Mouse (Mus musculus) ES-Bruce4 (cell line): Measurements from ENCODE around the gene Creb1. TPM values are rescaled to one million over a fixed set of nuclear protein-coding genes. Genes with fewer than 3 reads are reported as not detected.
A peak's percentile ranks its signal among the peaks of the same experiment; 100 is the strongest.

Experiments
- H3K27ac ChIP-seq: 2 replicates; pipeline ENCODE4 v1.5.1; 2012; ENCODE audit warnings: low read length, inconsistent platforms; ENCODE audit not compliant: insufficient read depth
- H3K27me3 ChIP-seq: 2 replicates; pipeline ENCODE4 v1.6.1; 2012; ENCODE audit warnings: mild to moderate bottlenecking, low read length, inconsistent platforms; ENCODE audit not compliant: control insufficient read depth, poor library complexity, insufficient read depth, severe bottlenecking
- H3K36me3 ChIP-seq: 2 replicates; pipeline ENCODE4 v1.6.1; 2012; ENCODE audit warnings: inconsistent platforms, mild to moderate bottlenecking, low read length, moderate library complexity; ENCODE audit not compliant: control insufficient read depth, poor library complexity, insufficient read depth, severe bottlenecking
- H3K4me1 ChIP-seq: one replicate; pipeline ENCODE4 v1.8.1; 2011; ENCODE audit warnings: low read length; ENCODE audit not compliant: control insufficient read depth, insufficient read depth
- H3K4me3 ChIP-seq: 2 replicates; pipeline ENCODE4 v1.5.1; 2011; ENCODE audit warnings: low read depth, mild to moderate bottlenecking, low read length
- H3K9ac ChIP-seq: 2 replicates; pipeline ENCODE4 v1.6.1; 2012; ENCODE audit warnings: low read depth, mild to moderate bottlenecking, inconsistent platforms; ENCODE audit not compliant: poor library complexity, severe bottlenecking
- H3K9me3 ChIP-seq: replicated peaks from 2 replicates; pipeline ENCODE4 v1.6.1; 2012; ENCODE audit warnings: mild to moderate bottlenecking, low read length, inconsistent platforms; ENCODE audit not compliant: control insufficient read depth, poor library complexity, insufficient read depth, severe bottlenecking
- CTCF ChIP-seq: IDR thresholded peaks from one replicate; pipeline ENCODE4 v1.8.1; 2011; ENCODE audit warnings: low read depth, low read length
- EP300 ChIP-seq: IDR thresholded peaks from 2 replicates; pipeline ENCODE4 v1.6.1; 2011; ENCODE audit warnings: low read depth, low read length; ENCODE audit not compliant: insufficient read depth
- POLR2A ChIP-seq: IDR thresholded peaks from one replicate; pipeline ENCODE4 v1.8.1; 2011; ENCODE audit warnings: low read length; ENCODE audit not compliant: insufficient read depth
- polyA plus RNA-seq: library from polyadenylated mRNA; stranded (reverse); fragments of >200 nt; gene quantifications from 2 replicates; pipeline ENCODE4 v1.2.4, GENCODE M21; 2011; ENCODE audit warnings: low read depth; ENCODE audit not compliant: missing spikeins, insufficient read depth, insufficient read length

Creb1 gene
- polyA plus RNA-seq, 1 experiment, result 62.5 TPM

GRCm38 (mm10) chr1:64531548-64531947 is 897 bp upstream of the Creb1 start:
- peaks cover 2% of the 10 kb centered on the region for H3K4me1 ChIP-seq
- no peak for TF ChIP-seq CTCF
- TF ChIP-seq EP300, result no peak
- TF ChIP-seq POLR2A, result no peak
- H3K9me3 ChIP-seq, result no peaks in the 10 kb centered on the region; the same call in 1 of the 2 replicates
- H3K4me3 ChIP-seq, result peak overlapping the region; percentile 70
- no peaks in the 10 kb centered on the region for H3K27me3 ChIP-seq
- H3K27ac ChIP-seq, result no peak overlapping the region
- peak overlapping the region; percentile 97 for H3K9ac ChIP-seq
- H3K36me3 ChIP-seq, result no peaks in the 10 kb centered on the region

- H3K36me3 ChIP-seq, result no peaks in the 10 kb centered on the region
- H3K4me1 ChIP-seq, result peaks cover 2% of the 10 kb centered on the region
- H3K9ac ChIP-seq, result peak overlapping the region; percentile 97
- peak overlapping the region; percentile 70 for H3K4me3 ChIP-seq
- H3K27me3 ChIP-seq, result no peaks in the 10 kb centered on the region
- TF ChIP-seq POLR2A, result no peak
- TF ChIP-seq EP300, result no peak
- TF ChIP-seq CTCF, result no peak
- peak overlapping the region; percentile 29; the same call in 1 of the 2 replicates for H3K27ac ChIP-seq
- H3K9me3 ChIP-seq, result no peaks in the 10 kb centered on the region; the same call in 1 of the 2 replicates
Measured at GRCm38 (mm10) chr1:64532067-64532523, 350 bp upstream of the Creb1 start.

DNA sequence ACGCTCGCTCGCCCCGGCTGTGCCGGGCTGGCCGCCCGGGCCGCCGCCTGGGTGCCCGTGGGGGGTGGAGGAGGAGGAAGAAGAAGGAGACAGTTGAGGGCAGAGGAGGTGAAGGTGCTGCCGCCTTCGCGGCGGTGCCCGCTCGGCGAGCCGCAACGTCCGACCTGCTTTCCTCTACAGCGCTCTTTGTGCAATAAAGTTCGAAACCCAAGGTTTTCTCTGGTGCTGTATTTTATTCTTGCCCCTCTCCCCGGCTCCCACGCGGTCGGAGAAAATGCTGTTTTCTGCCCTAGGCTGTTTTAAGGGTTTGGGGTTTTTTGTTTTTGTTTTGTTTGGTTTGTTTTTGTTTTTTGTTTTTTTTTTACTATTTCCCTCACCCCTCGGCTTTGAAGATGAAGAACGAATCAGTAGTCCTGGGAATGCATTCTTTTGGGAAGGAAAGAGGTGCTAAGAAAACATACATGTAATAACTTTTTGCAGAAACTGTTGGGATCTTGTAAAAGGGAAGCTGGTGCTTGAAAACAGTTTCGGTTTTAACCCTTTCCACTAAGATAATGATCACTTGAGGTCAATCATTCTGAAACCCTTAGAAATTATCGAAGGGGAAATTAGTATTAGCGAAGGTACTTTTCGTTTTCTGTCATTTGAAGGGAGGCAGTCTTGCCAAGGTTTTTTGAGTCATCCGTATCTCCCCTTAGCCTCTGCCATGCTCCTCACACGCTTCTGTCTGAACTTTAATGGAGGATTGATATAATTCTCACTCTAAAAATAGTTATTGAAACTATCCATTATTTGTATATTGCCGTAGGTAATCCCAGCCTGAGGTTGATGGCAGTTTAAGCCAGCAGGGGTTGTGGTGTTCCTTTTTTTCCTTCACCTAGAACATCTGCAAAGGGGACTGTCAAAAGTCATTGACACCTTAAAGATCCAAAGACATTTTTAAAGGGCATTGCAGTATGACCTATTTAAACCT is 1.3 kb downstream of the Creb1 start:
- Histone ChIP-seq H3K9ac (peak overlapping the region; percentile 97), H3K36me3 (no peaks in the 10 kb centered on the region), H3K4me1 (peaks cover 2% of the 10 kb centered on the region), H3K27ac (no peak overlapping the region), H3K4me3 (peak overlapping the region; percentile 72), H3K27me3 (no peaks in the 10 kb centered on the region), H3K9me3 (no peaks in the 10 kb centered on the region)
- TF ChIP-seq EP300, result no peak
- no peak for TF ChIP-seq CTCF
- no peak for TF ChIP-seq POLR2A

GRCm38 (mm10) chr1:64538837-64539367 is 6.5 kb downstream of the Creb1 start:
- Histone ChIP-seq H3K9ac (no peak overlapping the region), H3K9me3 (no peaks in the 10 kb centered on the region), H3K4me1 (no peaks in the 10 kb centered on the region), H3K4me3 (no peak overlapping the region), H3K36me3 (no peaks in the 10 kb centered on the region), H3K27me3 (no peaks in the 10 kb centered on the region), H3K27ac (no peak overlapping the region)
- no peak for TF ChIP-seq EP300

DNA sequence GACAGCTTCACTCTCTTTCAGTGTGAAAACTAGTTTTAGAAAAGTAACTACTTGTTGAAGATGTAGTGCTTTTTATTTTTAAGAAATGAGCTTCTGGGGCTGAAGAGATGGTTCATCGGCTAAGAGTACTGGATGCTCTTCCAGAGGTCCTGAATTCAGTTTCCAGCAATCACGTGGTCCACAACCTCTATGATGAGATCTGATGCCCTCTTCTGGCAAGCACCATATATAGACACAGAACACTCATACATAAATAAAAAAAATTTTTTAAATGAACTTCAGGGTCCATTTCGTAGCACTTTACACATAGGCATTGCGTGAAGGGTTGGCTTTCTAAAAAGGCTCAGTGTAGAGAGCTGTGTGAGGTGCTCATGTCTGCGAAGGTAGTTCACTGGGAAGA is 11.3 kb downstream of the Creb1 start:
- no peaks in the 10 kb centered on the region for H3K36me3 ChIP-seq
- TF ChIP-seq CTCF (no peak), POLR2A (no peak)
- no peaks in the 10 kb centered on the region for H3K9me3 ChIP-seq
- H3K4me3 ChIP-seq, result no peak overlapping the region
- H3K27ac ChIP-seq, result no peak overlapping the region
- no peaks in the 10 kb centered on the region for H3K4me1 ChIP-seq
- no peak overlapping the region for H3K9ac ChIP-seq
- H3K27me3 ChIP-seq, result no peaks in the 10 kb centered on the region

DNA sequence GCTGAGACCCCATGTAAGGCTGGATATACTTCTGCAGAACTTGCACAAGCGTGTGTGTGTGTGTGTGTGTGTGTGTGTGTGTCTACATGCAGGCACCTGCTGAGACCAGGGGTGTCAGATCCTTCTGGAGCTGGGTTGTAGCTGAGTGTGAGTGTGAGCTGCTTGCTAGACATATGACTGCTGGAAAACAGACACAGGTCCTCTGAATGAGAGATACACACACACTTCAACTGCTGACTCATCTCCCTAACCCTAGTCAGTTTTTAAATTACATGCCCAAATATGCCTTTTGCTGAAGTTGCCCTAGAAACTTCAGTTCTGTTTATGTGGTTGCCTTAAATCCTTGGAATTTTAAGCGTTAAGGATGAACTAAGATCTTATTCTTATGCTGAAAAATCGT is 13.6 kb downstream of the Creb1 start:
- H3K27ac ChIP-seq, result no peak overlapping the region
- no peaks in the 10 kb centered on the region for H3K36me3 ChIP-seq
- no peak overlapping the region for H3K9ac ChIP-seq
- no peak overlapping the region for H3K4me3 ChIP-seq
- H3K27me3 ChIP-seq, result no peaks in the 10 kb centered on the region
- TF ChIP-seq POLR2A (no peak), EP300 (no peak), CTCF (no peak)
- H3K4me1 ChIP-seq, result no peaks in the 10 kb centered on the region
- no peaks in the 10 kb centered on the region for H3K9me3 ChIP-seq
